Mouse (Mus musculus) embryonic facial prominence, embryonic 15.5 days (tissue): ENCODE results near the gene Traf1. TPM values are rescaled to one million over a fixed set of nuclear protein-coding genes. Genes with fewer than 3 reads are reported as not detected.

Source experiments
- ATAC-seq: fragments of 200-750 bp; cut with Nextera tagmentation; 2 replicates; pipeline ENCODE4 v1.8.0; 2017; ENCODE audit warnings: low read depth, moderate TSS enrichment; ENCODE audit not compliant: insufficient number of reproducible peaks, low FRiP score, low TSS enrichment
- H3K27ac ChIP-seq: fragments of 300-500 bp; sonication (generic); replicated peaks from 2 replicates; pipeline ENCODE4 v1.5.1; 2015; ENCODE audit warnings: mild to moderate bottlenecking, inconsistent platforms
- H3K27me3 ChIP-seq: fragments of 300-500 bp; sonication (generic); 2 replicates; pipeline ENCODE4 v1.6.1; 2015; ENCODE audit warnings: inconsistent platforms
- H3K36me3 ChIP-seq: fragments of 300-500 bp; sonication (generic); 2 replicates; pipeline ENCODE4 v1.6.1; 2015; ENCODE audit warnings: mild to moderate bottlenecking, inconsistent platforms
- H3K4me1 ChIP-seq: fragments of 300-500 bp; sonication (generic); 2 replicates; pipeline ENCODE4 v1.6.1; 2015; ENCODE audit warnings: inconsistent platforms
- H3K4me2 ChIP-seq: fragments of 300-500 bp; sonication (generic); replicated peaks from 2 replicates; pipeline ENCODE4 v1.6.1; 2015; ENCODE audit warnings: mild to moderate bottlenecking, inconsistent platforms
- H3K4me3 ChIP-seq: fragments of 300-500 bp; sonication (generic); replicated peaks from 2 replicates; pipeline ENCODE4 v1.5.1; 2015; ENCODE audit warnings: mild to moderate bottlenecking, inconsistent platforms
- H3K9ac ChIP-seq: fragments of 300-500 bp; sonication (generic); 2 replicates; pipeline ENCODE4 v1.6.1; 2015; ENCODE audit warnings: inconsistent platforms
- H3K9me3 ChIP-seq: fragments of 300-500 bp; sonication (generic); replicated peaks from 2 replicates; pipeline ENCODE4 v1.6.1; 2016; ENCODE audit warnings: inconsistent platforms
- WGBS: fragments of 180-500 bp; shearing (Covaris S2); methylation state at CpG from one replicate; pipeline ENCODE4 v1.1.7; 2015; 5-methylcytosine and 5-hydroxymethylcytosine counted together
- polyA plus RNA-seq: library from polyadenylated mRNA; unstranded; fragments of >200 nt; fragmentation: Nextera tagmentation; extraction: Ambion mirVana; gene quantifications from 2 replicates; pipeline ENCODE4 v1.2.1, GENCODE M21; 2015

Traf1 gene
- polyA plus RNA-seq, 1 experiment from 2014 or later, result 5.9 TPM

- no peak overlapping the region for H3K4me2 ChIP-seq
- no peak overlapping the region for H3K27ac ChIP-seq
- 61% methylated on average over 5 of the region's 5 CpGs for WGBS
- no peaks in the 10 kb centered on the region; the same call in 1 of the 2 replicates for H3K27me3 ChIP-seq
- H3K4me3 ChIP-seq, result no peak overlapping the region
- H3K36me3 ChIP-seq, result no peaks in the 10 kb centered on the region
- no peak overlapping the region for H3K9ac ChIP-seq
- peaks cover 13% of the 10 kb centered on the region for H3K4me1 ChIP-seq
- no peaks in the 10 kb centered on the region for H3K9me3 ChIP-seq
- ATAC-seq, result no peak
These were observed 4.6 kb downstream of the Traf1 start for GRCm38 (mm10) chr2:34956941-34957340.

GRCm38 (mm10) chr2:34954344-34954743, 7.2 kb downstream of the Traf1 start:
- H3K4me2 ChIP-seq, result no peak overlapping the region
- no peaks in the 10 kb centered on the region for H3K9me3 ChIP-seq
- no peak overlapping the region for H3K27ac ChIP-seq
- no peaks in the 10 kb centered on the region for H3K4me1 ChIP-seq
- ATAC-seq, result no peak
- H3K27me3 ChIP-seq, result no peaks in the 10 kb centered on the region; the same call in 1 of the 2 replicates
- no peak overlapping the region for H3K4me3 ChIP-seq
- H3K9ac ChIP-seq, result no peak overlapping the region
- no peaks in the 10 kb centered on the region for H3K36me3 ChIP-seq

- no peaks in the 10 kb centered on the region for H3K36me3 ChIP-seq
- ATAC-seq, result no peak
- no peaks in the 10 kb centered on the region for H3K9me3 ChIP-seq
- no peaks in the 10 kb centered on the region; the same call in 1 of the 2 replicates for H3K27me3 ChIP-seq
- H3K9ac ChIP-seq, result no peak overlapping the region
- 63% methylated on average over 2 of the region's 2 CpGs for WGBS
- H3K4me2 ChIP-seq, result no peak overlapping the region
- no peak overlapping the region for H3K4me3 ChIP-seq
- no peaks in the 10 kb centered on the region for H3K4me1 ChIP-seq
- no peak overlapping the region for H3K27ac ChIP-seq
These were observed 7.9 kb downstream of the Traf1 start for GRCm38 (mm10) chr2:34953547-34954116.

DNA sequence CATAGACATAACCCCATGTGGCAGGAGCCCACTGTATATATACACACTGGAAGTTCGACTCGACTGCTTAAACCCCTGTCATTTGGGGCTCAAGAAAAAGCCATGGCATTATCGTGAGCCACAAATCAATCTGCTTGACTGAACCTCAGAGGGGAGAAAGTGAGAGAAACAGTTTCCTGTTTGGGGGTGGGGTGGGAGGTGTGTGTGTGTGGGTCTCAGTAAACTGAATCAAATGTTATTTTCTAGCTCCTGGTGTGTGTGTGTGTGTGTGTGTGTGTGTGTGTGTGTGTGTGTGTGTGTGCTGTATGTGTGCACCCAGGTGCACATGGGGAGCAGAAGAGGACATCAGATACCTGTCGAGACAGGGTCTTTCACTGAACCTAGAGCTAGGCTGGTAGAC, 8.6 kb downstream of the Traf1 start:
- H3K27me3 ChIP-seq, result no peaks in the 10 kb centered on the region; the same call in 1 of the 2 replicates
- no peak overlapping the region for H3K9ac ChIP-seq
- no peak overlapping the region for H3K4me2 ChIP-seq
- H3K36me3 ChIP-seq, result no peaks in the 10 kb centered on the region
- H3K4me1 ChIP-seq, result no peaks in the 10 kb centered on the region
- H3K4me3 ChIP-seq, result no peak overlapping the region
- no peak for ATAC-seq
- H3K27ac ChIP-seq, result no peak overlapping the region
- H3K9me3 ChIP-seq, result no peaks in the 10 kb centered on the region
- 63% methylated on average over 4 of the region's 4 CpGs for WGBS

- Histone ChIP-seq H3K36me3 (no peaks in the 10 kb centered on the region), H3K4me3 (no peak overlapping the region), H3K9me3 (no peaks in the 10 kb centered on the region), H3K4me1 (no peaks in the 10 kb centered on the region), H3K4me2 (no peak overlapping the region), H3K27ac (no peak overlapping the region; the same call in 1 of the 2 replicates), H3K9ac (no peak overlapping the region), H3K27me3 (no peaks in the 10 kb centered on the region; the same call in 1 of the 2 replicates)
- ATAC-seq, result no peak
These were observed 10.1 kb downstream of the Traf1 start for GRCm38 (mm10) chr2:34951469-34951868.

DNA sequence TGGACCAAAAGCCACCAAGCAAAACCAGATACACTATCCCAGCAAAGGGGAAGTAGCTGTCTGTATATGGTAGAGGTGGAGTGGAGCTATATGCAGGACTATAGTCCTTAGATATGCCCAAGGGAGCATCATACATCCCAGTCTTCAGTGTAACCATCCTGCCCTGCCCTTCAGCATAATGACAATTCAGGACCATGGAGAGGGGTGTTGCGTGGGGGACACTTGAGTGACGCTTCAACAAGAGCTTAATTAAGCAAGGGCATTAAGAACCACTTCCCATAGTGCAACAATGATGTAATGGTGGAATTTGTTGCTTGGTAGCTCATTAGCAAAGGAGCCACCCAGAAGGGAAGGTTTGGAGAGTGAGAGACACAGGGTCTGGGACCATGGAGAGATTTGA, 12.9 kb downstream of the Traf1 start:
- Histone ChIP-seq H3K27ac (no peak overlapping the region), H3K4me1 (peaks cover 5% of the 10 kb centered on the region; the same call in 1 of the 2 replicates), H3K9me3 (no peaks in the 10 kb centered on the region), H3K36me3 (no peaks in the 10 kb centered on the region), H3K4me3 (no peak overlapping the region), H3K27me3 (no peaks in the 10 kb centered on the region; the same call in 1 of the 2 replicates), H3K9ac (no peak overlapping the region), H3K4me2 (no peak overlapping the region)
- 17% methylated on average over 2 of the region's 2 CpGs for WGBS
- no peak for ATAC-seq

DNA sequence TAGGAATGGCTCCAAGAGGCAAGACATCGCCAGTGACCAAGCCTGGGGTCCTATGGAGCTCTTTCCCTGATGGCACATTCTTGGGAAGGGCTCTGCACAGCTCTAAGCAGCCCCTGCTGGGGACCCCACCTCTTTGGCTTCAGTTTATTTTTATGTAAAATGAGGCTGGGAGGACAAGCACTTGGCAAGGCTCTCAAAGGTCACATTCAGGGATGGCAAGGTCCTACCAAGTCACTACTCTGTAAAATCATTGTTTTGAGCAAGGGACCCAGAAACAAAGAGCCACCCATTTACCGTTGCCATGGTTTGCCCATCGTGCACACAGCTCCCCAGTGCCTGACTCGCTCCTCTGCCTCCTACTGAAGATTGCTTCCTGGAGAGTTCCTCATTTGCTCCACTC, 15.5 kb downstream of the Traf1 start:
- Histone ChIP-seq H3K4me3 (no peak overlapping the region), H3K27me3 (peaks cover 5% of the 10 kb centered on the region; the same call in 1 of the 2 replicates), H3K4me1 (peaks cover 9% of the 10 kb centered on the region), H3K27ac (no peak overlapping the region), H3K36me3 (no peaks in the 10 kb centered on the region), H3K4me2 (no peak overlapping the region), H3K9ac (no peak overlapping the region), H3K9me3 (no peaks in the 10 kb centered on the region)
- WGBS, result 69% methylated on average over 4 of the region's 4 CpGs
- ATAC-seq, result no peak

DNA sequence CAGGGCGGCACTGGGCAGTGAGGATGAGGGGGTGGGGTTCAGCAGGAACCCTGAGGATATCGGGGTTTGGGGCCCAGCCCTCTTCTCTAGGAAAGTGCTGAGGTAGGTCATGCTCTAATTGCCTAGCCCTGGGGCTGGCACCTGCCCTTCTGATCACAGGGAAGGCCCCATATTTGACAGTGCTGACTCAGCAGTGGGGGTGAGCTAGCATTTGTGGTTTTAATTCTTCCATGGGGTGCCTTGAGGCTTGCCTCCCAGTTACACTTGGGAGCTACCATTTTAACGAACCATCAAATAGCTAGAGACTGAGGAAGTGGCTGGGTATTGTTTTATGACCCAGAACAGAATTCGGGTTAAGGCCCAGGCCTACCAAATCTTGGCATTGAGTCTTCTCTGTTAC, 16.0 kb downstream of the Traf1 start:
- Histone ChIP-seq H3K4me3 (no peak overlapping the region), H3K27ac (no peak overlapping the region), H3K27me3 (peaks cover 5% of the 10 kb centered on the region; the same call in 1 of the 2 replicates), H3K36me3 (no peaks in the 10 kb centered on the region), H3K4me2 (no peak overlapping the region), H3K9ac (no peak overlapping the region), H3K9me3 (no peaks in the 10 kb centered on the region), H3K4me1 (peaks cover 13% of the 10 kb centered on the region)
- 69% methylated on average over 4 of the region's 4 CpGs for WGBS
- ATAC-seq, result no peak

DNA sequence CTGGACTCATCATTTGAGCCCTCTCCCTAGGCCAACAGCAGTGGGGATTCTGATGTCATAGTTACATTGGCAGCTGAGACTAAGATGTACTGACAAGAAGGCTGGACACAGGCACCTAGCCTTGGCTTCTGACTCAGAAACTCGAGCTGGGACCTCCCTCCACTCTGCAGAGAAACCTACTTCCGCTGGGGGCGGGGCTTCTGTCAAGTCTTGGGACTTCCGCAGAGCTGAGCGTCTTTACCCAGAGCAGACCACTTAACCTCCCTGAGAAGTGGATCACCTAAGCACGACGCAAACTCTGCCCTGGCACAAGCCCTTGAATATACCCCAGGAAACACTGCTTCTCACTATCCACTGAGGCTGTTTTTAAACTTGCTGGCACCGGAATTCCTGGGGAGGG, 16.8 kb downstream of the Traf1 start:
- ATAC-seq, result no peak

GRCm38 (mm10) chr2:34943556-34944120, 17.9 kb downstream of the Traf1 start:
- Histone ChIP-seq H3K4me2 (no peak overlapping the region), H3K4me3 (no peak overlapping the region), H3K27me3 (peaks cover 5% of the 10 kb centered on the region; the same call in 1 of the 2 replicates), H3K9ac (no peak overlapping the region), H3K4me1 (peaks cover 27% of the 10 kb centered on the region), H3K36me3 (no peaks in the 10 kb centered on the region), H3K9me3 (no peaks in the 10 kb centered on the region), H3K27ac (no peak overlapping the region)
- no peak for ATAC-seq
- 80% methylated on average over 13 of the region's 13 CpGs for WGBS

More for the DNA sequence above, 16.8 kb downstream of the Traf1 start:
- WGBS, result 21% methylated on average over 8 of the region's 8 CpGs
- H3K4me3 ChIP-seq, result no peak overlapping the region
- H3K4me1 ChIP-seq, result peaks cover 18% of the 10 kb centered on the region
- H3K4me2 ChIP-seq, result no peak overlapping the region
- H3K27me3 ChIP-seq, result peaks cover 5% of the 10 kb centered on the region; the same call in 1 of the 2 replicates
- no peak overlapping the region for H3K27ac ChIP-seq
- H3K36me3 ChIP-seq, result no peaks in the 10 kb centered on the region
- H3K9ac ChIP-seq, result no peak overlapping the region
- no peaks in the 10 kb centered on the region for H3K9me3 ChIP-seq

DNA sequence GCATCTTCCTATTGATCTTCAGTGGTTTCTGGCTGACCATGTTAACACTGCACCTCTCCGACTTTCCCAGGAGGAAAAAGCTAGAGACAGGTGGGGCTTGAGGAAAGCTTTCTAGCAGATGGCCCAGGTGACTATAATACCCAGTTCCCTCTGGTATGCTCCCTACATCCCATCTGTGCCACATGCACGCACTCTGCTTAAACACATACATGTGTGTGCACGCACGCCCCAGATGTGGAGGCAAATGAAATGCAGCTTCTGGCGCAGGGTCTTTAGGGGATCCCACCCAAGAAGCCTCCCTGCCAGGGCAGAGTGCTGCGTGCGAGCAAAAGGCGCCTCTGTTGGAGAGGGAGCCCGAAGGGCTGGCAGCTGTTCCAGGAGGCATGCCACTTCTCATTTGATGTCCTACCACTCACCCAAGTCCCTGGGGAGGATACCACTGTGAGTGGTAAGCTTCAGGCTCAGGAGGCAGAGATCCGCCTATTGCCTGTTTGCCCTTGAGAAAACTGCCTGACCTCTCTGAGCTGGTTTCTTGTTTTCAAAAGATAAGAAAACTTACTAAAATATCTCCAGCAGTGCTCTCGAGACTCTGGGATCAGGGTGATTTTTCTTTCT, 20.4 kb downstream of the Traf1 start:
- Histone ChIP-seq H3K9ac (no peak overlapping the region), H3K4me1 (peaks cover 47% of the 10 kb centered on the region), H3K27ac (no peak overlapping the region), H3K4me2 (no peak overlapping the region), H3K27me3 (peaks cover 5% of the 10 kb centered on the region; the same call in 1 of the 2 replicates), H3K4me3 (no peak overlapping the region), H3K9me3 (no peaks in the 10 kb centered on the region), H3K36me3 (no peaks in the 10 kb centered on the region)
- ATAC-seq, result no peak
- WGBS, result 22% methylated on average over 11 of the region's 11 CpGs
